Mouse (Mus musculus) forebrain, embryonic 10.5 days (tissue): ENCODE results near the gene Tusc2. TPM values are rescaled to one million over a fixed set of nuclear protein-coding genes. Genes with fewer than 3 reads are reported as not detected.

ENCODE experiments used
- DNase-seq: peaks from one replicate; pipeline ENCODE4 v3.0.0-alpha.2; 2017; ENCODE audit warnings: low spot score; ENCODE audit errors: extremely low spot score
- H3K27ac ChIP-seq: fragments of 300-500 bp; sonication (generic); 2 replicates; pipeline ENCODE4 v1.5.1; 2016; ENCODE audit warnings: mild to moderate bottlenecking
- H3K27me3 ChIP-seq: fragments of 300-500 bp; sonication (generic); 2 replicates; pipeline ENCODE4 v1.6.1; 2016; ENCODE audit warnings: mild to moderate bottlenecking; ENCODE audit not compliant: poor library complexity, severe bottlenecking
- H3K36me3 ChIP-seq: fragments of 300-500 bp; sonication (generic); replicated peaks from 2 replicates; pipeline ENCODE4 v1.6.1; 2016; ENCODE audit warnings: mild to moderate bottlenecking, moderate library complexity
- H3K4me1 ChIP-seq: fragments of 300-500 bp; sonication (generic); 2 replicates; pipeline ENCODE4 v1.6.1; 2016
- H3K4me3 ChIP-seq: fragments of 300-500 bp; sonication (generic); 2 replicates; pipeline ENCODE4 v1.5.1; 2016; ENCODE audit warnings: mild to moderate bottlenecking, moderate library complexity
- H3K9me3 ChIP-seq: fragments of 300-500 bp; sonication (generic); 2 replicates; pipeline ENCODE4 v1.6.1; 2016; ENCODE audit warnings: mild to moderate bottlenecking, moderate library complexity
- WGBS: fragments of 180-500 bp; shearing (Covaris S2); methylation state at CpG from one replicate; pipeline ENCODE4 v1.1.7; 2016; 5-methylcytosine and 5-hydroxymethylcytosine counted together
- polyA plus RNA-seq: library from polyadenylated mRNA; unstranded; fragments of >200 nt; fragmentation: Nextera tagmentation; extraction: Ambion mirVana; gene quantifications from 2 replicates; pipeline ENCODE4 v1.2.1, GENCODE M21; 2016

Gene Tusc2
- polyA plus RNA-seq, 1 experiment from 2014 or later, result 73.3 TPM

DNA sequence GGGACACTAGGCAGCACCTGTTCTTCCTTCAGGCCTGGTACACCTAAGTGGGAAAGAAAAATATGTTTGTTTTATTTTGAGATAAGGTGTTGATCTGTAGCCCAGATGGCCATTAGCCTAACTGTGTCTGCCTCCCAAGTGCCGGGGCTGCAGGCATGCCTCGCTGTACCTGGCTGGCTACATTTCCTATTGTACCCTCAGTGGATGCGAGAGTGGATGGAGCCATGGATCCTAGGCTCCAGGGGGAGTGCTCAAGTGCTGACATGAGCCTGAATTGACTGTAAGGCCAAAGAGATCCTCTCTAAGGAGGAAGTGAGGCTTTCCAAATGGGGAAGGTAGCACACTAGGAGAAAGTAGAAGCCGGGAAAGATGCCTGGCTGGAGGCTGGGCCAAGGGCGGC, 15.1 kb upstream of the Tusc2 start:
- Histone ChIP-seq H3K27me3 (peaks cover 58% of the 10 kb centered on the region), H3K36me3 (peaks cover 23% of the 10 kb centered on the region), H3K9me3 (no peaks in the 10 kb centered on the region), H3K4me1 (peaks cover 66% of the 10 kb centered on the region), H3K4me3 (no peak overlapping the region), H3K27ac (0 out of 2 replicates have a peak overlapping the region, but pooled peaks have one; percentile 35)
- DNase-seq, result no peak
- WGBS, result 79% methylated on average over 5 of the region's 5 CpGs

DNA sequence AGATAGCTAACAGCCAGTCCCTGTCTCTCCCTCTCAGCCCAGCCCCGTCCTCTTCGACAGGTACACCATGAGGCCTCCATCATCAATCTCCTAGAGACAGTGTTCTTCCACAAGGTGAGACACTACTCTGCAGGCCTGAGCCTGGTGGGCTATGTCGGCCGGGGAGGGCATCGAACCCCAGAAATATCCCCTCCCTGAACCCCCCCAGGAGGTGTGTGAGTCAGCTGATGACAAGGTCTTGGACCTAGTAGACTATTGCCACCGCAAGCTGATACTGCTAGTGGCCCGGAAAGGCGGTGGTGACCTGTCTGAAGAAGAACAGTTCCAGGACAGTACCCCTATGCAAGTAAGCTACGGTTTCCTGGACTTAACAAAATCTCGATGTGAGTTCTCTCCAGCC, 14.2 kb upstream of the Tusc2 start:
- no peak overlapping the region for H3K4me3 ChIP-seq
- no peak for DNase-seq
- peaks cover 70% of the 10 kb centered on the region for H3K4me1 ChIP-seq
- H3K27me3 ChIP-seq, result peaks cover 61% of the 10 kb centered on the region
- H3K36me3 ChIP-seq, result peaks cover 16% of the 10 kb centered on the region
- H3K9me3 ChIP-seq, result no peaks in the 10 kb centered on the region
- 90% methylated on average over 10 of the region's 10 CpGs for WGBS
- H3K27ac ChIP-seq, result peak overlapping the region; percentile 9; the same call in 1 of the 2 replicates

DNA sequence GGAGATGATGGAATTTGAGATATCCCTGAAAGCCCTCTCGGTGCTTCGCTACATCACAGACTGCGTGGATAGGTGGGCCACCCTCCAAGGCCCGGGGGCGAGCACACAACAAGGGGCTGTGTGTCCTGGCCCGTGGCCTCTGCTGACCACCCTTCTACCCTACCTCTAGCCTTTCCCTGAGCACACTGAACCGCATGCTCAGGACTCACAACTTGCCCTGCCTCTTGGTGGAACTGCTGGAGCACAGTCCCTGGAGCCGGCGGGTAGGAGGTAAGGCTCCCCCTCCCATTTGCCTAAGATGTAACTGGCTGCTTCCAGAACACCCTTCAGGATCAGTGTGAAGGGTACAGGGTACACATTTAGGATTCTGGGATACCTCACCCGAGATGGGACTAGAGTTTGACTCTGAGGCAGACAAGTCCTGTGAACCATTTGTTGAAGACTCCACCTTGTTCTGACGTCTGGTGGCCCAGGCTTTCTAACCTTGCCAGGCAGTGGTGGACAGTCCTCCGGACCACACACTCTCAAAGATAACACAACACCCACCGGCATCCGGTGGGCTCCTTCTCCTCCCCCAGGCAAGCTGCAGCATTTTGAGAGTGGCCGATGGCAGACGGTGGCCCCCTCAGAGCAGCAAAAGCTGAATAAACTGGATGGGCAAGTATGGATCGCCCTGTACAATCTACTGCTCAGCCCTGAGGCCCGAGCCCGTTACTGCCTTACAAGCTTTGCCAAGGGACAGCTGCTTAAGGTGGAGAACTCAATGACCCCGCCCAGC, 13.6 kb upstream of the Tusc2 start:
- Histone ChIP-seq H3K4me3 (no peak overlapping the region), H3K27me3 (peaks cover 61% of the 10 kb centered on the region), H3K27ac (peak overlapping the region; percentile 9; the same call in 1 of the 2 replicates)

DNA sequence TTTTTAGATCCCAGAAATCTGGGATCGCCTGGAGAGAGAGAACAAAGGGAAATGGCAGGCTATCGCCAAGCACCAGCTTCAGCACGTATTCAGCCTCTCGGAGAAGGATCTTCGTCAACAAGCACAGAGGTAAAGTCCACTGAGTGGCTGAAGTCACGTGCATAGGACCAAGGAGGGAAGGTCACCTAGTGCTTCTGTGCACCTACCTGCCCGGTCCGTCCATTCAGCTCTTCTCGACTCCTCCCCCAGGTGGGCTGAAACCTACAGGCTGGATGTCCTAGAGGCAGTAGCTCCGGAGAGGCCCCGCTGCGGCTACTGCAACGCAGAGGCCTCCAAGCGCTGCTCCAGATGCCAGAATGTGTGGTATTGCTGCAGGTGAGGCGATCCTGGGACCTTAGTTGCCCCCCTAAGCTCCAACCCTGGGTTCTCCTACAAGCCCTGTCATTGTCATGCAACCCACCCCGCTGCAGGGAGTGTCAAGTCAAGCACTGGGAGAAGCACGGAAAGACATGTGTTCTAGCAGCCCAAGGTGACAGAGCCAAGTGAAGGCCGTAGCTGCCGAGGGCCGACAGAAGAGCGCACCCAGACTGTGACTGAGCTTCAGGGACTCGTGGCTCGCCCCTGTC, 12.5 kb upstream of the Tusc2 start:
- H3K27me3 ChIP-seq, result peaks cover 61% of the 10 kb centered on the region
- H3K9me3 ChIP-seq, result no peaks in the 10 kb centered on the region
- peak overlapping the region; percentile 88 for H3K27ac ChIP-seq
- peak; percentile 41 for DNase-seq
- H3K4me1 ChIP-seq, result peaks cover 85% of the 10 kb centered on the region
- WGBS, result 21% methylated on average over 23 of the region's 23 CpGs
- H3K4me3 ChIP-seq, result peak overlapping the region; percentile 88
- H3K36me3 ChIP-seq, result no peaks in the 10 kb centered on the region

More for the DNA sequence above, 13.6 kb upstream of the Tusc2 start:
- WGBS, result 89% methylated on average over 20 of the region's 20 CpGs
- no peak for DNase-seq
- Histone ChIP-seq H3K9me3 (no peaks in the 10 kb centered on the region), H3K4me1 (peaks cover 74% of the 10 kb centered on the region), H3K36me3 (peaks cover 10% of the 10 kb centered on the region)

DNA sequence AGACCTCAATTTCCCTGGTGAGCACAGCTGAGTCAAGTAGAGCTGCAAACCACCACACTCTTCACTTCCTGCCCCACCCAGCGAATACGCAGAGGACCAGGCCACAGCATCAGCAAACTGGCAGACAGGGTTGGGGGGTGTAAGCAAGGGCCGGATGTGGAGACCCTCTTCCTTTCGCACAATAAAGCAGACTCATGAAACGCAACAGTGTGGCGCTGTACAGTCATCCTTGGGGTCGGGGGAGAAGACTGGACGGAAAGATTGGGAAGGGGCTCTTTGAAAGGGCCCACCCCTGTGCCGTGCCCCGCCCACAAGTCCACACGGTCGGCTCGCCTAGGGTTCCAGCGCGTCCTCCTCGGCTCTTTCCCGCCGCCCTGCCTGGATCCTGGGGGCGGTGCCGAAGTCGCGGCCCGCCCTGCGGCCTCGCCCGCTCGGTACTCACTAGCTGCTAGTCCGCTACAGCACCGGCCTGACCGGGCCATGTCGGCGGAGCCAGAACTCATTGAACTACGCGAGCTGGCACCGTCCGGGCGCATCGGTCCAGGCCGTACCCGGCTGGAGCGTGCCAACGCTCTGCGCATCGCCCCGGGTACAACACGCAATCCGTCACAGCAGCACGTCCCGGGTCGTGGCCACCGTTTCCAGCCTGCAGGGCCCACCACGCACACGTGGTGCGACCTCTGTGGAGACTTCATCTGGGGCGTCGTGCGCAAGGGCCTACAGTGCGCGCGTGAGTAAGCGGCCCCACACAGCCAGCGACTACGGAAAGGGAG, 11.8 kb upstream of the Tusc2 start, which contains the start of gene Rassf1:
Rassf1 (plus strand) TSS at position 439 of the 773 bp plus-strand sequence.
- peak; percentile 74 for DNase-seq
- H3K27ac ChIP-seq, result peak within 1 kb of the TSS; percentile 88
- peaks cover 4% of the 10 kb centered on the region; the same call in 1 of the 2 replicates for H3K36me3 ChIP-seq
- H3K9me3 ChIP-seq, result no peaks in the 10 kb centered on the region
- H3K27me3 ChIP-seq, result peaks cover 61% of the 10 kb centered on the region
- peak within 1 kb of the TSS; percentile 88 for H3K4me3 ChIP-seq
- WGBS, result under 1% methylated on average over 63 of the region's 63 CpGs
- peaks cover 85% of the 10 kb centered on the region for H3K4me1 ChIP-seq

DNA sequence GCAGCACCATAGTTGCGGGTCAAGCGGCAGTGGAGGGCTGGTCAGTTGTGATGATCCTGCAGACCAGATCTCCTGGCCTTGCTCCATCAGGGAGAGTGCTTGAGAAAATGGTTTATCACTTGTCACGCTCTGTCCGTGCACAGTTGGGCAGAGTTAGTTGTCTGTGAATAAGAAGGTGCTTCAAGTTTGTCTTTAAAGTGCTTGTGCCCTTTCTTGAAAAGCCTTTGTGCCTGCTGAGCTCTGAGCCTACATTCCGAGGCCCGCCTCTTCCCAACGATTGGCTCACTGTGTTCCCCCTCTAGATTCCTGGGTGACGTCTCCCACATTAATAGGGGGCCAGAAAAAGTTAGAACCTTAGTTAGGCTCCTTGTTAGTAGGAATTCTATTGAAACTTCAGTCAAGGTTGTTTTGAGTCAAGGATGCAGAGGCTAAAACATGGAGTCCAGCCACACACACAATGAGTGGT, 11.1 kb upstream of the Tusc2 start:
- no peak for DNase-seq
- H3K36me3 ChIP-seq, result peaks cover 10% of the 10 kb centered on the region
- H3K4me3 ChIP-seq, result peak overlapping the region; percentile 88
- peak overlapping the region; percentile 88 for H3K27ac ChIP-seq
- no peaks in the 10 kb centered on the region for H3K9me3 ChIP-seq
- WGBS, result 2% methylated on average over 8 of the region's 8 CpGs
- peaks cover 85% of the 10 kb centered on the region for H3K4me1 ChIP-seq
- H3K27me3 ChIP-seq, result peaks cover 61% of the 10 kb centered on the region

DNA sequence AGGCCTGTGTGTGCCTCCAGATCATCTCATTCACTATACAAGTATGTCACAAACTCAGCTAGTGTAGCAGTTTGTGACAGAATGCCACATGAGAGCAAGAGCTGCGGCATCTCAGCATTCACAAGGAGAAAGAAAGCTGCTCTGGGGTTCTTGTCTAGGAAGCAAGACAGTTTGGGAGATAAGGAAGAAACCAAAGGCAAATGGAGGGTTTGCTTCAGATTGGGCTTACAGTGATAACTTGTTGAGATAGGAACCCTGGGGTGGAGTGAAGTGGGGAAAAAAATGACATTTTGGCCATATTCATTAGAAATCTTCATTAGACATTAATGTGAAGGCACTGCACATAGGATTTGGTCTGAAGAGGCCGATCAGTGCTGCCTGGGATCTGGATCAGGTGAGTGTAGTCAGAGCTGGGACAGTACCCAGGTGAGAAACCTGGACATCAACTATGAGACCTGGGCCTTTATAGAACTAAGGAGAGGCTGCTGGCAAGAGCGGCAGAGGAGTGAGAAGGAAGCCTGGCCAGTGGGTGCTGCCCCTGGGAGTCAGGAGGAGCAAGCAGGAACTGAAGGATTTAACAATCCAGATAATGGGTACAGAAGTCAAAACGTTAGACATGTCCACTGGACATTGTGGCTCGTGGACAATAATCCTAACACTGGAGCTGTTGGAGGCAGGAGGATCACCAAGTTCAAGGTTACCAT, 10.2 kb upstream of the Tusc2 start:
- WGBS, result 79% methylated on average over 5 of the region's 5 CpGs
- Histone ChIP-seq H3K4me1 (peaks cover 78% of the 10 kb centered on the region), H3K9me3 (no peaks in the 10 kb centered on the region), H3K27ac (peak overlapping the region; percentile 96), H3K27me3 (peaks cover 54% of the 10 kb centered on the region), H3K36me3 (peaks cover 19% of the 10 kb centered on the region), H3K4me3 (peak overlapping the region; percentile 88)
- no peak for DNase-seq

DNA sequence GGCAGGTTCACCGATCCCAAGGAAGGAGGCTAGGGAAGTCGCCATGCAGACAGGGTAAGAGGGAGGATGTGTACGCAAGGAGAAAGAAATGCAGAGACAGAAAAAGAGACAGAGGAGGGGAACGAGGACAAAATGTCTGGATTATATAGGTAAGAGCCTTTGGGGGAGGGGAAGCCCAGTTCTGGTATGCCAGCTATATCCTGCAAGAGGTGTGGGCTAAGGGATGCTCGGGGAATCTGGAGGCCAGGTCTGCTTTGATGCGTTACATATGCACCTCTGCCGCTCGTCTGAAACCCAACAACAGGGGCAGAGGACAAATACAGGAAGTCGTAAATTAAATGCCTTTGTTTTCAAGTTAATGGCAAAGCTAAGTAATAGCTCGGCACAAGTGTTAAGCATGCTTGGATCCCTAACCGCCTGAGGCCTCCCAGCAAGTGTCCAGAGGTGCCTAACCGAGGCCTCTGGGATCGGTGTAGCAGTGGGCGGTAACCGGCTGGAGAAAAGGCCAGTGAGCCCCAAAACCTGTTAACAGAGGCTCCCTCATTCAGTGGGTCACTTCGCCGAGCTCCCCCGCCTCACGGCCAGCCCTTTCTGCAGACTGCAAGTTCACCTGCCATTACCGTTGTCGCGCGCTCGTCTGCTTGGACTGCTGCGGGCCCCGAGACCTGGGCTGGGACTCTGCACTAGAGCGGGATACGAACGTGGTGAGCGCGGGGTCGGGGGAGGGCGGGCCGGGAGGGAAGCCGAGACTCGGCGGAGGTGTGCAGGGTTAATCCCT, 9.3 kb upstream of the Tusc2 start:
- WGBS, result 6% methylated on average over 37 of the region's 37 CpGs
- DNase-seq, result no peak
- H3K27me3 ChIP-seq, result peaks cover 46% of the 10 kb centered on the region
- H3K27ac ChIP-seq, result peak overlapping the region; percentile 96
- H3K36me3 ChIP-seq, result peaks cover 28% of the 10 kb centered on the region
- no peaks in the 10 kb centered on the region for H3K9me3 ChIP-seq
- peaks cover 73% of the 10 kb centered on the region for H3K4me1 ChIP-seq
- peak overlapping the region; percentile 88 for H3K4me3 ChIP-seq

DNA sequence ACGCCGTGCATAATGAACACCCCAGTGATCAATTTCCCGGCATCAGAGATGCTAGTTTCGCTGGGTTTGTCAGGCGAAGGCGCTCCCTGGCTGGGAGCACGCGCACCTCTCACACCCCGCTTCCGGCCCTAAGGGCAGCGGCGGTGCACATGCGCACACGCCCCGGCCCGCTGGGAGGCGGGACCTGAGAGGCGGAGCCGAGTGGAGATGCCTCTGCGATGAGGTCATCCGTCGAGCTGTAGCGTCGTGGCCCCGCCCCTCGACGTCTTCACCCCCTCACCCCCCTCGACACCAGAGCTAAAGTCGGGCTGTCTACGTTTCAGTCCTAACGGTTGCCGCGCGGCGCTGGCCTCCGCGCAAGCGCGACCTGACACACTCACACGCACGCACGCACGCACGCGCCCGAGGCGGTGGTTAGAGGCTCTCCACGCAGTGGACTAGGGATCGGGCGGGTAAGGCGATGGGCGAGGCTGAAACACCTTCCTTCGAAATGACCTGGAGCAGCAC, 8.7 kb upstream of the Tusc2 start:
- peaks cover 39% of the 10 kb centered on the region for H3K27me3 ChIP-seq
- peak; percentile 98 for DNase-seq
- H3K9me3 ChIP-seq, result no peaks in the 10 kb centered on the region
- peaks cover 34% of the 10 kb centered on the region for H3K36me3 ChIP-seq
- peak overlapping the region; percentile 88 for H3K4me3 ChIP-seq
- WGBS, result under 1% methylated on average over 53 of the region's 53 CpGs
- peaks cover 73% of the 10 kb centered on the region for H3K4me1 ChIP-seq
- peak overlapping the region; percentile 96 for H3K27ac ChIP-seq

DNA sequence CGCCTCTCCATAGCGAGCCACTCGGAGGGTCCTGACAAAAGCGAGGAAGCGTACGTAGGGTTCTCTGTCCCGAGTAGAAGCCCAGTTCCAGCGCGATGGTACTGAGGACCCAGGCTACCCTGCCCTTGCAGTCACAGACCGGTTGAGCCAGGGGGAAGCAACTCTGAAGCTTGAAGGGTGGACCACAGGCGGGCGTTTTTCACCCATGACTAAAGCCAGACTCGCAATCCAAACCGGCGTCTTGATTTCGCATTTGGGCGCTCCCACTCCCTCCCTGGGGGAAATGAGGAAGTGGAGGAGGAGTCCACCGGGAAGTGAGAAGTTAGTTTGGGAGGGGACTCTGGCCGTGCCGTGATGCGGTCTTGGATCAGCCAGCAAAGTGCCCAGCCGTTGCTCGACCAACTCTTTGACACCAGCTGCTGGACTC, 8.0 kb upstream of the Tusc2 start:
- peaks cover 32% of the 10 kb centered on the region for H3K27me3 ChIP-seq
- no peaks in the 10 kb centered on the region for H3K9me3 ChIP-seq
- H3K4me1 ChIP-seq, result peaks cover 68% of the 10 kb centered on the region
- WGBS, result under 1% methylated on average over 23 of the region's 23 CpGs
- peak; percentile 60 for DNase-seq
- H3K4me3 ChIP-seq, result peak overlapping the region; percentile 88
- H3K36me3 ChIP-seq, result peaks cover 41% of the 10 kb centered on the region
- peak overlapping the region; percentile 96 for H3K27ac ChIP-seq

DNA sequence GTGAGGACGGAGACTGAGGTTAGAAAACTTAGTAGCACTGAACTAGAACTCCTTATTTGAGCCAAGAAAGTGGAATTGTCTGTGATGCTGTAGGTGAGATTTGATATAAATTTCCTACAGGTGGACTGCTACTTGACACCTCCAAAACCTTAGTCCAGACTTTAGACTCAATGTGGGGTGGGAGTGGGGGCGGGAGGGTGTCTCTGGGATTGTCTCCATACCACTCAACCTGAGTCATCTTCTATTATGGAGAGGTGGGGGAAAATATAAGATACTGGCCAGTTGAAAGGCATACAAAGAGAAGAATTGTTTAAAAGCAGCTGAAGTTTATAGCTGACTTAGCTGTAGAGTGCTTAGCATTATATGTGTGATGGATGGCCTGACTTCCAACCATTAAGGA, 7.4 kb upstream of the Tusc2 start:
- DNase-seq, result no peak
- no peaks in the 10 kb centered on the region for H3K9me3 ChIP-seq
- peak overlapping the region; percentile 88 for H3K4me3 ChIP-seq
- peaks cover 48% of the 10 kb centered on the region for H3K36me3 ChIP-seq
- peaks cover 61% of the 10 kb centered on the region for H3K4me1 ChIP-seq
- peak overlapping the region; percentile 96 for H3K27ac ChIP-seq
- peaks cover 26% of the 10 kb centered on the region for H3K27me3 ChIP-seq
- 56% methylated on average over 2 of the region's 2 CpGs for WGBS
